Mouse (Mus musculus) erythroblast, embryonic 14.5 days (primary cell): ENCODE results near the gene Elk1.

Experiments used
- GATA1 ChIP-seq: IDR thresholded peaks from 2 replicates; pipeline ENCODE4 v1.6.1; 2012; ENCODE audit warnings: low read length, inconsistent platforms, mixed read lengths
- TAL1 ChIP-seq: IDR thresholded peaks from 3 replicates; pipeline ENCODE4 v1.6.1; 2012; ENCODE audit warnings: low read length, inconsistent platforms, mixed read lengths

DNA sequence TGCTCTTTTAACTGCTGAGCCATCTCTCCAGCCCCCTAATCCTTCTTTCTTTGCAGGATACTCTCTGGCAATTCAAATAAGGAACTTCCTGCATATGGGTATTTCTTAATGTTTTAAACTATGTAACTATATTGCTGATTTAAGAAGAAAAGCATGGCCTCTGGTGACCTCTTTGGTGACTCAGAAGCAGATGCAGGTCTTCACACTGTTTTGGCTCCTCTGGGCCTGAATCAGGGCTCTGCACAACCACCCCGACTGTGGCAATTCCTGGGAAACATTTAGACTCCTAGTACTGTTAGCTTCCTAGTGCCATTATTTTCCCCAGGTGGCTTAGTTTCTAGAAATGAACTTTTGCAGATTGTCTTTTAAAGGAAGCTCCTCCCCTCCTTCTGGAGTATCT lies 26.9 kb downstream of the Elk1 start:
- no peak for TF ChIP-seq GATA1
- no peak for TF ChIP-seq TAL1
